Mouse (Mus musculus) gastrocnemius, postnatal 36 days (tissue): ENCODE results near the gene AC124502.3. TPM values are rescaled to one million over a fixed set of nuclear protein-coding genes. Genes with fewer than 3 reads are reported as not detected.
"Not testable (repeated sequence)": the region's sequence is repeated elsewhere in the genome, so short reads cannot be mapped to it uniquely, and the experiment has no call there.

Experiments used
- DNase-seq, 2 experiments: peaks; one replicate each; pipeline ENCODE4 v3.0.0; 2022
- intact Hi-C: fragments of 180-260 bp; cut with DNase I; formaldehyde crosslinking; loops from one replicate; pipeline ENCODE4 v1.15.1; 2025
- total RNA-seq, 2 experiments: library from RNA; stranded (reverse); gene quantifications; 2 replicates each; pipeline ENCODE4 v1.2.3; 2021

The AC124502.3 gene
- total RNA-seq, 2 experiments from 2014 or later, result 0.87 to 0.96 TPM

DNA sequence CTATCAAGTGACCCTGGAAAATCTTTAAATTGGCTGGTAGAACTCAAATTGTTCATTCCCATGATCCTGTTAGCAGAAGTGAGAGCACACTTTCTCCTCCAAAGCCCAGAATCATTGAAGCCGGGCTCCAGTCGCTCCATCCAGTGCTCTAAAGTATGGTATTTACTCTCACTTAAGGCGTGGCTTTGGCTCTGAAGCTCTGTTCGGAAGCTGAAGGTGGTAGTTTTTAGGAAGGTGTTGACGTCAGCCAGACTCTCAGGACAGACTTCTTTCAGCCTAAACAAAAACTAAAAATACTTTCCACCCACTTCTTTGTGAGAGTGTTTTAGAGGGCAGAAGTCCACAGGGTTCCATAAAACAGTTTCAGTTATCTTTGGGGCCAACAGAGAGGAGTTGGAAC lies 34.8 kb downstream of the AC124502.3 start:
- no peak for DNase-seq
- intact Hi-C loops, result loop anchor here (2.0 kb wide), 2 partner anchors 17 to 59 kb away; no protein-coding TSS in a partner anchor

DNA sequence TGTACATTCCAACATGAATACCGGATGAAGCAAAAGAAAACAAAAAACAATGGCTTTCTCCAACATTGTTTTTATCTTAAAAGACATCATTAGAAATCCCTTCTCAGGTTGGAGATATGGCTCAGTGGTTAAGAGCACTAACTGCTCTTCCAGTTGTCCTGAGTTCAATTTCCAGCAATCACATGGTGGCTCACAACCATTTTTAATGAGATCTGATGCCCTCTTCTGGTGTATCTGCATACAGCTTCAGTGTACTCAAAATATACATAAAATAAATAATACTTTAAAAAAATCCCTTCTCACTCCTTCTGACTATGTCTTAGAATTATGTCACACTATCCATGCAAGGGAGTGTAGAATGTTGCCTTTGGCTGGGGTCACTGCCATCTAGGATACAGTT lies 40.6 kb downstream of the AC124502.3 start:
- DNase-seq, result no peak
- intact Hi-C loops, result no loop called here

DNA sequence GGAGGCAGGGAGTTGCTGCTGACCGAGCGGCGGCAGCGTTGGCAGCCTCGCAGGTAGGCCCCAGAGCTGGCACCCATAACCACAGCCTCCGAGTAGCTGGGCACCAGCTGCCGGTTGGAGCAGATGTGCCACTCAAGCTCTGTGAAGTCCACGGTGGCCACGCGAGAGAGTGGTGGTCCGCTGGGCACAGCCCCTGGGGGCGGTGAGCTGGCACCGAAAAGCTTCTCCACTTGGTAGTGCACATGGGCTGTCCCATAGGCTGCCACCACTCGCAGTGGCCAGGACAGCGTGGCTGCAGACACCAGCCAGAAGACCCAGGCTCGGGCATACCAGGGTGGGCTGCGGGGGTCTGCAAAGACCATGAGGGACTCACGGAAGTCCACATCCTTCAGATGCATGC lies 43.3 kb downstream of the AC124502.3 start:
- DNase-seq, result no peak
- intact Hi-C loops, result no loop called here

DNA sequence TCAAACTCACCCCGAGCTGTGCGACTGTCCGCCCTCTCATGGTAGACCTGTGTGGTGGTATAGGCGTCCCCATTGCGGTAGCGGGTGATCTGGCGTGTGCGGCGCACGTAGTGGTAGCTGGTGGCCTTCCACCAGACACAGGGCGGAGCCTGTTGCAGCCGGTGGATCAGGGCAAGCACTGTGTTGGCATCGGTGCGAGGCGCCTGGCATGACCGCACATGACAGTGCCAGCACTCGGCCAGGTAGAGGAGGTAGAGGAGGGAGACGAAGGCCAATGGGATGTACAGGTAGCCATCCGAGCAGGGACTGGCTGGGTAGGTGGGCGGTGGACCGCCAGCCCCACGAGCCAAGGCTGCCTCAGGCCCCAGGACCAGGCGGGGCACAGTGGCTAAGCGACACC lies 43.9 kb downstream of the AC124502.3 start:
- intact Hi-C loops, result no loop called here
- DNase-seq, result no peak

DNA sequence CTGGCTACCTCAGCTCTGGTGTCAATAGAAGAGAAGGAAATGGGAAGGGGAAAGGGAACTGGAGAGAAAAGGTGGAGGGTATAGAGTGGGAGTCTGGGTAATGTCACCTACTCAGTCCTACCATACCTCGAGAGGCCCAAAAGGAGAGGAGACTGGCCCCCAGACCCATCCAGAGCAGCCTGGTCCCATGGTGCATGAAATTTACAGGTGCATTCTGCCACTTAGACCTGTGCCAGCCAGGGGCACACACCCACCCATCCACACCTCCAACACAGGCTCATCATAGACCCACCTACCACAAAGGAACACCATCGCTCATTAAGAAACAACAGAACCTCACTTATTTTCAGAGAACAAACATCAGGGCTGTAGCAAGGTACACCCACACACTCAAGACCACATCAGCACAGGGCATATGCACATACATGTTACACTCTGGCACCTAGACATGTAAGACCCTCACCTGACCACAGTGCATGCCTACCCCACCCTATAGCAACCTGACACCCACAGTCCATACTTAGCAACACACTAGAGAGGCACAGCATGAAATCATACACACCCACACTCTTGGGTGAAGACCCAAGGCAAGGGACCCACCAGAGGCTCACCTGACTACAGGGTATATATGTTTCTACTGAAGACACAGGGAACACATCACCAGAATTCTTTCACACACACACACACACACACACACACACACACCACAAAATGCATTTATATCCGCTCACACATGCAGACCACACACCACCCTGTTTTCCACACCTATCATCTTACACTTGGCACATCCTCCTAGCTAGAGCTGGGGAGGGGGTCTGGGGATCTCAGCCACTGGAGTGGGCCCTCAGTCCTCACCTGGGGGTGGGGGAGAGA lies 45.5 kb downstream of the AC124502.3 start:
- no peak for DNase-seq
- intact Hi-C loops, result no loop called here

DNA sequence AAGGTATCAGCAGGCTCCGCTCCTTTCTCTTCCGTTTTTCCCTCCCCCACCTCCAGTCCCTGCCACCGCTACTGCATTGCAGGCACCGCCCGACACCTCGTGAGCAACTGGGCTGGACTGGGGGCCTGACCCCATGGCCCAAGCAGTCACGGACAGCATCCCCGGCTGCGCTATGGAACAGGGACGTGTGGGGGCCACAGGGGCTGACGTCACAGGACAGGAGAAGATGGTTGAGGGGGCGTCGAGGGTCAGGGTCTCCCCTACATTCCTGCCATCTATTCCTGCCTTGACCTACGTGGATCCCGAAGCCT lies 46.1 kb downstream of the AC124502.3 start:
- intact Hi-C loops, result no loop called here
- DNase-seq, result no peak

DNA sequence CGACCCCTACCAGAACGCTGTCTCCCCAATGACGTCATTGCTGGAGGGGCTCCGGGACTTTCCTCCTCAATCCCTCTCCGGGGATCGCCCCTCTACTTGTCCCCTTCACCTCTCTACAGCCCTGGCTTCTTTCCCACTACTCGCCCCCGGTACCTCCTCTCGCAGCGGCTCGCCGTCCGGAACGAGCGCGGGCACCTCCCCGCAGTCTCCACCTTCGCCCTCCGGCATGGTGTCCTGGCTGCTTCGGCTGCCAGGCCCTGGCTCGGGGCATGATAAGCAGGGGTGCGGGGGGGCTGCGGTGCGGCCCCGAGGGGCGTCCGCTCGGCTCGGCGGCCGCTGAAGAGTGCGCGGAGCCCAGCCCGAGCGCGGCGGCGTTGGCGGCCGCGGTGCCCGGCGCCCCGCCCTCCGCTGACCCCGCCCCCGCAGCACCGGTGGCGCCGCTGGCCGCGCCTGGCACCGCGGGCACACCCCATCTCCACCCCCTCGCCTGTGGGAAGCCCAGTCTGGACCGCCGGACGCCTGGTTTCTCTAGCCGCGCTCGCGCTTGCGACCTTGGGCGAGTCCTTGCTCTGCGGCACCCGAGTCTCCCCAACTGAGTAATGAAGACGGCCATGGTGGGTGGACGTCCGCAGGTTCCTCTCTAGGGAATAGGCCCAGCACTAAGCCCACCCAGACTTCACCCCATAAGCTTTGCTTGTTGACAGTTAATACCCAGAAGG lies 46.6 kb downstream of the AC124502.3 start, which contains the start of gene Tmem151a:
Tmem151a (minus strand) TSS at position 387 of the 719 bp plus-strand sequence.
- DNase-seq, result no peak
- intact Hi-C loops, result no loop called here

DNA sequence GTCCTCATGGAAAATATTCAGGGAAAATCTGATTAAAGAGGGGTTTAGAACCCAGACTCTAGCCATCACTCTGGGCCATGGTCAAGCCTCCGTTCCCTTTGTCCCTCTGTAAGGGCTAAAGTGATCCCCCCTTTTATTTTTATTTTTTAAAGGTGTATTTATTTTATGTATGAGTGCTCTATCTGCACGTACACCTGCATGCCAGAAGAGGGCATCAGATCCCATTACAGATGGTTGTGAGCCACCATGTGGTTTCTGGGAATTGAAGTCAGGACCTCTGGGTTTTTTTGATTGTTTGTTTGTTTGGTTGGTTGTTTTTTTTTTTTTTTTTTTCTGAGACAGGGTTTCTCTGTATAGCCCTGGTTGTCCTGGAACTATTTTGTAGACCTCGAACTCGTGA lies 47.8 kb downstream of the AC124502.3 start:
- DNase-seq, intact Hi-C loops: not testable (repeated sequence)

DNA sequence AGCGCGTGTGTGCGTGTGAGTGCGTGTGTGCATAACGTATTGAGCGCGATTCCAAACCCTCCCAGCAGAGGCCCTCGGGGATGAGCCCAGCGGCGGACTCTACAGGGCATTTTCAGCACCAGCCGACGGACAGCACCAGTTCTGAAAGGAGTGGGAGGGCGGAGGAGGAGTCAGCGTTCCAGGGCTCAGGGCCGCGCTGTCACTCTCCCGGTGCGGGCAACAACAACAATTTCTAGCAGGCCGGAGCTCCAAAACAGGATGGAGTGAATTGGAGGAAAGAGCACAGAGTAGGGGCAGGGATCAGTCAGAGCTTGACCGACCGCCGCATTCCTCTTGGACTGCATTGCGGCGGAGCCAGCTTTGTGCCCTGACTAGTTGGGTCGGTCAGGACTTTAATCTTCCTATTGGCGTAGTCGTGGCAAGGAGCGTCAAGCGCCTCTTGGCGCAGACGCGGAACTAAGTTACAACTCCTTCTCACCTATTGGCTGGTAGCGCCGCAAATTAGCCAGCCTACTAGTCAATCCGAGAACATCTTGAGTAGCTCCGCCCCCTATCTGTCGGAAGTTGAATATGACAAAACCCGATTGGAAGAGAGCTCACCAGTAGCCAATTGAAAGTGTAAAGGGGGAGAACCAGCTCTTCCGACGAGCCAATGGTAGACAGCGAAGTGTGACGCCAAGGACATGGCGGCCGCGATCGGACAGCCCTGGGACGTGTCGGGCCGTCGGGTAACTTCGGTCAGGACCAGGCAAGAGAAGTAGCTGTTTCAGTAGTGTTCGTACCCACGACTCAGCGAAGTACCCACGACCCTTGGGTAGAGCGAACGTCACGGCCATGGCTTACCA lies 49.4 kb downstream of the AC124502.3 start, which contains the start of gene Yif1a:
Yif1a (plus strand) TSS at position 655 of the 845 bp plus-strand sequence.
- intact Hi-C loops, result no loop called here

DNA sequence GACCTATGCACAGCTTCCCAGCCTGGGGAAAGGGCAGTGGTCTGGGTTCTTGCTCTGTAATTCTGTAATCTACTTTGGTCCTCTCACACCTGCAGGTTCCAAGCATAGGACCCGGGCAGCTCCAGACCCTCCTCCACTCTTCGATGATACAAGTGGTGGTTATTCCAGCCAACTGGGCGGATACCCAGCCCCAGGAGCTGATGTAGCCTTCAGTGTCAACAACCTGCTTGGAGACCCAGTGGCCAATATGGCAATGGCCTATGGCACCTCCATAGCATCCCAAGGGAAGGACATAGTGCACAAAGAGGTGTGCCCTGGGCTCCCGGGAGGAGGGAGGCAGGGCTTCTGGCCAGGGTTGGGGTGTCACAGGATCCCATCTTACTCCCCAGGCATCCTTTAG lies 50.6 kb downstream of the AC124502.3 start:
- intact Hi-C loops, result no loop called here
- no peak for DNase-seq

More for the DNA sequence above, 49.4 kb downstream of the AC124502.3 start, which contains the start of gene Yif1a:
- DNase-seq, result peak; percentile 87 to 88

DNA sequence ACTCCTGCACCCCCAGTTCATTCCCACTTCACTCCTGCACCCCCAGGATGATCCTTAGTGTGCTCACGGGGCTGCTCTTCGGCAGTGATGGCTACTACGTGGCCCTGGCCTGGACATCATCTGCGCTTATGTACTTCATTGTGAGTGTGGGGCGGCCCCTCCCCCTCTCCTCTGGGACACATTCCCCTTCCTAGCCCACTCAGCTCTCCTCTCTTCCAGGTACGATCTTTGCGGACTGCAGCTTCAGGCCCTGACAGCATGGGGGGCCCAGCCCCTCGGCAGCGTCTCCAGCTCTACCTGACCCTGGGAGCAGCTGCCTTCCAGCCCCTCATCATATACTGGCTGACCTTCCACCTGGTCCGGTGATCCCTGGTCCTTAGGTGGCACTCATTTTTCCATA lies 53.4 kb downstream of the AC124502.3 start:
- DNase-seq, result no peak
- intact Hi-C loops, result no loop called here

DNA sequence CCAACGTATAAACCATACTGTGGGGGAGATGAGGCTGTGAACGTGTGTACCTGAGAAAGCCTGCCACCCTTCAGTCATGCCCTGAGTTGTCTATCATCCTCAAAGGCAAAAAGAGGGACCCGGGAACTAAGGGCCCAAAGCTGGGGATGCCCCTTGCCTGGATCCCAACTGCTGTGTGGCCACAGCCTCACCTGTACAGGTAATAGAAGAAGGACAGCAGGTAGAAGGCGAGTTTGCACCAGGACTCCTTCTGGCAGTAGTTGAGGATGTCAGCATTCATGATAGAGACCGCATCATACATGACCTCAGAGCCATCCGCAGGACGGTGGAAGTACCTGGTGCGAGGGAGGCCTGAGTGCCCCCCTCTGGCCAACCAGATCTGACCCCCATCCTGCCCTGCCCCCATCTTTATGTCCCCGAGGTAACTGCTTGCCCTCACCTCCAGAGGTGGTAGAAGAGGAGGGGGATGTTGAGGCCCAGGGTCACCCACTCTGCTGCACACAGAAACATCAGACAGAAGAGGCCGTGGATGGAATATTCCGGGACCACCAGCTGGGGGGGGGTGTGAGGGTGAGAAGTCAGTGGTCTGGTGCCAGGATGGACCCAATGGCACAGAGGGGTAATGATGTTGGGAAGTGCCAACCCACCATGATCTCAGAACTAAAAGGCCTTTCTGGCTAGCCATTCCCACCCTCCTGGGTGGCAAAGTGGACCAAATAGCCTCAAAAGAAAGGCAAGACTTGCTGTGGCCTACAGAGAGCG lies 55.0 kb downstream of the AC124502.3 start:
- DNase-seq, result no peak
- intact Hi-C loops, result no loop called here

DNA sequence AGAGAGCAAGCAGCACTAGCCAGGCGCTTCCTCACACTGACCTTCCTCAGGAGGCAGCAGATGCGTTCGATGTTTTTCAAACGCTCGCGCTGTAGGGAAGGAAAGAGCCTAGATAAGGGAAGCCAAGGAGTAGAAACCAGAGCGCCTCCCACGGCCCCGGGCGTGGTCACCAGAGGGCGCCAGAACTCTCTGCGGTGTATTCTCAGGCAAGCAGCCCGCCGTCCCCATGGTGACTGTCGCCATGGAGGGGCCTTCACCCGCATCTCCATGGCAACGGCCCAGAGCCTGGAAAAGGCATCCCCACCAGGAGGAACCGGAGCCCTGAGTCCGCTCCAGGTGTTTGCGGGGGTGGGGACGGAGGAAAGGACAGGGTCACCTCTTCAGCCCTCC lies 55.5 kb downstream of the AC124502.3 start:
- intact Hi-C loops, result no loop called here
- DNase-seq, result peak; percentile 84 to 87

DNA sequence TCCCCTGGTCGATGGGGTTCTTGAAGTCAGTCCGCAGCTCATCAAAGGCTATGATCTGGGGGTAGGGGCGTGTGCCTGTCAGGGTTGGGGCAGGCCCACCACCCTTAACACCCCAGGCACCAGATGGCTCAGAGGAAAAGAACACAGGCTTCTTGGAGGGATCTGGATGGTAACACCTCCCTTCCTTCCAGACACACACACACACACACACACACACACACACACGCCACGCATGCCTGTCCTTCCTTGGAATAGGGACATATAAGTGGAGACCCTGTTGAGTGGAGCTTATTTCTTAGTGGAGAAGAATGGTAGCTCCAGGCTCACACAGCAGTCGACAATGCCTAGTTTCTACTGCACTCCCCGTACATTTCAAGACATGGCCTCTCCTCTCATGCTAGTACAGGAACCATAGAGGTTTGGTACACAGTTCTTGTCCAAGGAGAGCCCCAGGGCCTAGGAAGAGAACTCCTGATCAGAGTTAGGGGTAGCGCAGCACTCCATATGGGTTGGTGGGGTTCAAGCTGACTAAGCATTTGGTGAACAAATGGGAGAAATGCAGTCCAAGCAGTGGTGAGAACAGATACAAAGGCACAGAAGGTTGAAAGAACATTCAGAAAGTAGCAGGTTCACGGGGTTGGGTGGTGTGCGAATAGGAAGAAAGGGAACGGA lies 56.2 kb downstream of the AC124502.3 start:
- intact Hi-C loops, result no loop called here
- DNase-seq, result no peak

DNA sequence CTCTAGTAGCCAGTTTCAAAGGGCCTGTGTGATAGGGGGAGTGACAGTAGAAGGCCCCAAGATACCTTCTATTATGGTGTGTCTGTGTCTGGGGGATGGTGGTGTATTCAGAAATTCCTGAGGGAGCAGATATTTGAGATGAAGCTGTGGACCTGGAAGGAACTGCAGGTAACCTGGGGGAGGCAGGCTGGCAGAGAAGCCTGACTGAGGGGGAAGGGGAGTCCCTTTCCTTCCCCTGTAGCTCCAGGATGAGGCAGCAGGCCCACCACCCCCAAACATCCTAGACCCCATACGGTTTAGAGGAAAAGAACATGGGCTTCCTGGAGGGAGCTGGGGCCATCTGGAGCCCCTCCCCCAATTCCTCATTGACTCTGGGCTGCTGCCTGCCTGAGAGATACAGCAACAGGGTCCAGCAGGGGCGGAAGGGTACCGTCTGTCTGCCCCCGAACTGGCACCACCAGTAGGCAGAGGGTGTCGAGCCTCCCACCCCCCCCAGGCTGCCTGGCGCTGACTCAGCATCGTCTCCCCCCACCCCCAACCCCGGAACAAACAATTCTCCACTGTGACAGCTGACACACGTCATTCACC lies 57.3 kb downstream of the AC124502.3 start:
- no peak for DNase-seq
- intact Hi-C loops, result loop anchor here (1.0 kb wide), 1 partner anchor 39 kb away; no protein-coding TSS in a partner anchor

DNA sequence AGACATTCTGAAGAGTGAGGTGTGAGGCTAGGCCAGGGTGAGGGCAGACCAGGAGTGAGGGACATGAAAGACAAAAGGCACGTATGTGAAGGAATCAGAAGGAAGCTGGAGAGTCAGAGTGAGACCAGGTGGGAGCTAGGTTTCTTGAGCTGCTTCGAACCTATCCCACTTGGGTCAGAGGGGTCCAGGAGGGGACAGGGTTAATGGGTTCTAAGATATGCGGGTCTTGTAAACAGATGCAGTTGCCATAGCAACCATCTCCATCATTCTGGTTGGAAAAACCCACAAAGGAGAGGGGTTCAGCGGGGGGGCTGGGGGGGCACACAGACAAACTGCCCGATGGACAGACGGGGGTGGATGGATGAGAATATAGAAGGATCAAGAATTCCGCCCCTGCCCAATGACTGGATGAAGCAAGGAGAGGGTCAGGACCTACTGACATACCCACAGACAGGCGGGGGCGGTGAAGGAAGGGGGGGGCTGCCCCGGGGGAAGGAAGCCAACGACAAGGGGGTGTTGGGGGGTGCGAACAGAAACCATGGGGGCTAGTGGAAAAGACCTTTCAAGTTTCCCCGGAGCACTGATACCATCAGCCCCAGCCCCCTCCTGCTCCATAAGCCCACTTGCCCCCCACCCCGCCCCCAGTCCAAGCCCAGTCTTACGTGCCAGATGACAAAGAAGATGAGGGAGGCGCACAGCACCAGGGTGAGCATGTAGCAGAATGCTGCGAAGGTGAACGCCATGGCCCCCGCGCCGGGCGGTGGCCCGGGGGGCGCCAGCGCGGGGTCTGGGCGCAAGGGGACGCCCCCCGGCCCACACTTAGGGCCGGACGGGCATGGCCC lies 59.1 kb downstream of the AC124502.3 start:
- no peak for DNase-seq
- intact Hi-C loops, result no loop called here

DNA sequence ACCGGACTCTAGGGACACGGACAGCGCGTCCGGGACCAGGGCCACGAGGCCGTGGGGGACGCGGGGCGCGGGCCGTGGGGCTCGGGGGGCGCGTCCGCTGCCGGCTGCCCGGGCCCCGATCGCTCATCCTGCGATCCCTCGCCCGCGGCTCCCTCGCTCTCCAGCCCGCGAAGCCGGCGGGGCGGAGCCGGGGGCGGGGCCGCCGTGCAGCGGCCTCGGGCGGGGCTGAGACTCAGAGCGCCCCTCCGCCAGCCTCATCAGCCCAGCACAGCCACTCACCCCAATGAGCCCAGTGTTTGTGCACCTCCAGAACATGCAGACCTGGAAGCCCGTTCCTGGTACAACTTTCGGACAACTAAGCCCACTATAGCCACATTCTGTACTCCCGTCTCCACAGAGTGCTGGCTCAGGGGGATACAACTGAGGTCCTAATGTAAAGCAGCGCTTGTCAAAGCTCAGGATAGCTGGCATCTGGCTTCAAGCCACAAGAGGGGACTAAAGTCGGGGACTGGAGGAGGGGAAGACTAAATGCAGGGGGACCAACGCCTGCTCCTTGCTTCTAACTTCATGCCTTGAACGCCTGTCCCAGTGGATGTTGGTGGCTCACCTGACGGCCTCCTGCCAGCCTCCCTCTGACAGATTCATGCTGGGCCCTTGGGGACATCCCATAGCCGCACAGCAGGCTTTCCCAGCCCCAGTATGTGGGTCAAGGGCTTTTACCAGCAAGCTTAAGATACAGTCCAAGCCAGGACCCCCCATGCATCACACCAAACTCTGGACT lies 59.9 kb downstream of the AC124502.3 start, which contains the start of gene Cnih2:
Cnih2 (minus strand) TSS at position 159 of the 781 bp plus-strand sequence.
- intact Hi-C loops, result no loop called here
- DNase-seq, result no peak
